Mouse (Mus musculus): ENCODE measurements around the gene Tenm2.

- TF ChIP-seq GATA1 (IDR thresholded peaks at IDR 0.05; ENCODE audit: borderline replicate concordance, low read length): no peak
- TF ChIP-seq FLI1 (IDR thresholded peaks at IDR 0.05; ENCODE audit: low read length): no peak
Observed at GRCm38 (mm10) chr11:36137840-36138239, 1097.9 kb downstream of the Tenm2 start.
